Mouse (Mus musculus): ENCODE measurements around the gene Oog1. TPM values are rescaled to one million over a fixed set of nuclear protein-coding genes. Genes with fewer than 3 reads are reported as not detected.
"Not testable (repeated sequence)": the region's sequence is repeated elsewhere in the genome, so short reads cannot be mapped to it uniquely, and the experiment has no call there.

Oog1 gene
- polyA plus RNA-seq (2014; fragmentation: Nextera tagmentation; extraction: Ambion mirVana): not detected in 2 replicates

DNA sequence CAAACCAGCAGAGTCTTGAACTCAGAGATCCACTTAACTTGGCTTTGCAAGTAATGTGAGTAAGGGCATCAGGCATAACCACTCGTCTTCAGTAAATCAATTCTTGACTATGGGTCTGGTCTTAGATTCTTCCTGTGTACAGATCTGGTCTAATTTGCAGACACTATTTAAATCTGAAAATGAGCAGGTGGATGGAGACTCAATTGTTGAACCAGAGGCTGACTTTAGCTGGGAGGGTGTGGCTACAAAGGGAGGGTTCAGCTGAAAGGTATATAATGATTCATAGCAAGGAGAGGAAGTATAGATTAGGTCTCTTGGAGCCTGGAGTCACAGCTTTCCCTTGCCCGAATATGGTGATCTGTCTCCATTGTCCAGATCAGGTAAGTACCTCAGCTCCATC, at the start of gene Oog1:
Gene Oog1 (plus strand): TSS at position 301 of the 400 bp plus-strand sequence.
- not testable (repeated sequence) for H3K4me1 ChIP-seq (ENCODE audit: control insufficient read depth in 2 of 2, insufficient read depth in 2 of 2, low read length in 2 of 2); ATAC-seq (ENCODE audit: insufficient number of reproducible peaks, insufficient read depth, low FRiP score, low read depth); H3K4me2 ChIP-seq (ENCODE audit: low read length); H3K4me3 ChIP-seq (ENCODE audit: control insufficient read depth in 1 of 2, insufficient read depth in 1 of 2, low read depth in 1 of 2, low read length in 2 of 2); H3K27me3 ChIP-seq (ENCODE audit: control insufficient read depth, insufficient read depth, low read length); H3K9ac ChIP-seq (ENCODE audit: low read length); H3K27ac ChIP-seq (replicated peaks in 1 of 2; ENCODE audit: control insufficient read depth in 1 of 2, insufficient read depth in 1 of 2, low read depth in 2 of 2, low read length in 2 of 2); H3K36me3 ChIP-seq (ENCODE audit: control insufficient read depth, insufficient read depth, low read length); H3K9me3 ChIP-seq (ENCODE audit: control insufficient read depth, low read length)
- 76% methylated on average over 1 of the region's 2 CpGs for WGBS

DNA sequence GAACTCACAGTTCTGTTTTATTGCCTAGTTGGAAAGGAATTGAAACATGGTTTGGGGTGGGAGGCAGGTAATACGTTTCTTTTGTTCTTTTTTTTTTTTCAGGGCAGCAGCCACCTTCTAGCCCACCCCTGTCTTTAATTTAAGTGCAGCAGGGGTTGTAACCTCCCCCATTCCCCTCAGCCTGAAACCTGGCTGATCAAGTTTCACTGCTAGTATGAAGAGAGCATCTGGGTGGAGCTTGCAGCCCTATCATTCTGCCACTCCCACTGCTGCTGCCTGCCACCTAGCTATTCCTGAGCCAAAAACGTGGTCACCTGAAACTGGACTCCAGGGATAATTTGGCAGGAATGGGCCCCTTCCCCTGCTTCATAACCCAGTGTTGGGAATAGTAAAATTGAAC, 1.1 kb upstream of the Oog1 start:
- H3K9ac ChIP-seq (ENCODE audit: low read length); ATAC-seq (ENCODE audit: insufficient number of reproducible peaks, insufficient read depth, low FRiP score, low read depth); H3K36me3 ChIP-seq (ENCODE audit: control insufficient read depth, insufficient read depth, low read length); H3K27ac ChIP-seq (replicated peaks in 1 of 2; ENCODE audit: control insufficient read depth in 1 of 2, insufficient read depth in 1 of 2, low read depth in 2 of 2, low read length in 2 of 2); H3K4me3 ChIP-seq (ENCODE audit: control insufficient read depth in 1 of 2, insufficient read depth in 1 of 2, low read depth in 1 of 2, low read length in 2 of 2); H3K27me3 ChIP-seq (ENCODE audit: control insufficient read depth, insufficient read depth, low read length); H3K4me2 ChIP-seq (ENCODE audit: low read length); H3K9me3 ChIP-seq (ENCODE audit: control insufficient read depth, low read length); H3K4me1 ChIP-seq (ENCODE audit: control insufficient read depth in 2 of 2, insufficient read depth in 2 of 2, low read length in 2 of 2): not testable (repeated sequence)
- 8% methylated on average over 2 of the region's 2 CpGs for WGBS

DNA sequence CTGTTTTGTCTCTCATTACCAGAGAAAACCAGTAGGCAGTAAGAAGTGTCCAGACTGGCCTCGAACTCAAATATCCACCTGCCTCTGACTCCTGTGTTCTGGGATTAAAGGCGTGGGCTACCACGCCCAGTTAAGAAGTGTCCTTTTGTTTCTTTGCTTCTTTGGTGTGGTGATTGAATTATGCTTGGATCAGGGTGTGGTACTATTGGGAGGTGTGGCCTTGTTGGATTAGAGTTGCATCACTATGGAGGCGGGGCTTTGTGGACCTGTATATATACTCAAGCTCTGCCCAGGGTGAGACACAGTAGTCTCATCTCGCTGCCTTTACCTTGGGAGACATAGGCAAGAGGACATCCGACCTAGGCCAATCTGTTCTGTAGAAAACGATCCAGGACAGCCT, 16.1 kb downstream of the Oog1 start, which contains the start of gene Gm4027:
Gene Gm4027 (plus strand): TSS at position 301 of the 400 bp plus-strand sequence.
- not testable (repeated sequence) for H3K27me3 ChIP-seq (ENCODE audit: control insufficient read depth, insufficient read depth, low read length); H3K4me3 ChIP-seq (ENCODE audit: control insufficient read depth in 1 of 2, insufficient read depth in 1 of 2, low read depth in 1 of 2, low read length in 2 of 2); H3K9me3 ChIP-seq (ENCODE audit: control insufficient read depth, low read length); H3K27ac ChIP-seq (replicated peaks in 1 of 2; ENCODE audit: control insufficient read depth in 1 of 2, insufficient read depth in 1 of 2, low read depth in 2 of 2, low read length in 2 of 2); H3K9ac ChIP-seq (ENCODE audit: low read length); ATAC-seq (ENCODE audit: insufficient number of reproducible peaks, insufficient read depth, low FRiP score, low read depth); H3K4me1 ChIP-seq (ENCODE audit: control insufficient read depth in 2 of 2, insufficient read depth in 2 of 2, low read length in 2 of 2); H3K36me3 ChIP-seq (ENCODE audit: control insufficient read depth, insufficient read depth, low read length); H3K4me2 ChIP-seq (ENCODE audit: low read length)
- WGBS: 77% methylated on average over 4 of the region's 7 CpGs

DNA sequence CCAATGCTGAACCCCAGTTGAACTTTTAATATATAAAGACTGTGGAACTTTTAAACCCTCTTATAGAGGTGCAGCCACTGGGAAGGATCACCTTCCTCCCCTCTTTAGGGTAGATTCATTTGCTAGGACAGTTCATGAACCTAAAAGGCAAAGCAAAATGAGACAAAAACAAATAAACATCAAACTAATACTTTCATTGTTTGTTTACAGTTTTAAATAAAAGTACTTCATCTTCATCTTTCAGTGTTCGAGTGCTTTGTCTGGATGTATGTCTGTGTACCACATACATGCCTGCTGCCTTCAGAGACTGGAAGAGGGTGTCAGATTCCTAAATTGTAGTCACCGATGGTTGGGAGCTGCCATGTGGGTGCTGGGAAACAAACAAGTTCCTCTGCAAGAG, 42.0 kb downstream of the Oog1 start, which contains the start of gene Gm16381:
Gene Gm16381 (minus strand): TSS at position 101 of the 400 bp plus-strand sequence.
- ATAC-seq (ENCODE audit: insufficient number of reproducible peaks, insufficient read depth, low FRiP score, low read depth); H3K4me1 ChIP-seq (ENCODE audit: control insufficient read depth in 2 of 2, insufficient read depth in 2 of 2, low read length in 2 of 2): not testable (repeated sequence)
- 49% methylated on average over 1 of the region's 2 CpGs for WGBS

DNA sequence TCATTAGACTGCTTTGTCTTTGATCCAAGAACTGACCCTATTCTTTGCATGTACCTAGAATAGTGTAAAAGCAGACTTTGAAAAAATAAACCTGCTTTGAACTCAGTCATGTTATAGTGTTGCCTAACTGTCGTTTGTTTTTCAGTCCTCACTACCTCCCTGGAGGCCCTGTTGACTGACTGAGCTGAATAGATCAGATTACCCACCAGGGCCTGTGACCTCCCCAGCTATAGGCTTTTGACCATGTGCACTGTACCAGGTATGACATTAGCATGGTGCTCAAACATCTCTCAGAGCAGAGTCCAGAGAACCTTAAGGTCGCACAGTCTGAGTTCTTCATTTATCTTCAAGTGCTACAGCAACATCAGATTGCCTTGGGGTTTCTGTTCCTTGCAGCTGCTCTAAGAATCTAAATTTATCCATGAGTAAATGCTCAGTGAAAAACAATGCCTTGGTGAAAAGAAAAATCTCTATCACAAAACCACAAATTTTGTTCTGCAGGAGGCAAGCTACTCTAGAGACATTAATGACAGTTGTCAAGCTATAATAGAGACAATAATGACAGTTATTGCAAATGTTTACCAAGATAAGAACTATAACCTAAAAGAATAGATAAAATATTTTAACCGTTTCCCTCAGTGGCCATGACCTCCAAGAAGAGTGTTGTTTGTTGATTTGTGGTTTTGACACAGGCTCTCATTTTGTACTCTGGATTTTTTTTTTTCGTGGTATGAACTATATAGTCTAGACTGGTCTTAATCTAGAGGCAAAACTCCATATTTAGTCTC, 50.6 kb downstream of the Oog1 start:
- H3K4me2 ChIP-seq (ENCODE audit: low read length); H3K4me3 ChIP-seq (ENCODE audit: control insufficient read depth in 1 of 2, insufficient read depth in 1 of 2, low read depth in 1 of 2, low read length in 2 of 2); H3K27ac ChIP-seq (replicated peaks in 1 of 2; ENCODE audit: control insufficient read depth in 1 of 2, insufficient read depth in 1 of 2, low read depth in 2 of 2, low read length in 2 of 2); H3K36me3 ChIP-seq (ENCODE audit: control insufficient read depth, insufficient read depth, low read length); H3K9ac ChIP-seq (ENCODE audit: low read length); ATAC-seq (ENCODE audit: insufficient number of reproducible peaks, insufficient read depth, low FRiP score, low read depth); H3K27me3 ChIP-seq (ENCODE audit: control insufficient read depth, insufficient read depth, low read length); H3K4me1 ChIP-seq (ENCODE audit: control insufficient read depth in 2 of 2, insufficient read depth in 2 of 2, low read length in 2 of 2); H3K9me3 ChIP-seq (ENCODE audit: control insufficient read depth, low read length): not testable (repeated sequence)
- WGBS: 74% methylated on average over 2 of the region's 4 CpGs

More for the DNA sequence above, 42.0 kb downstream of the Oog1 start, which contains the start of gene Gm16381:
- not testable (repeated sequence) for H3K4me2 ChIP-seq (ENCODE audit: low read length); H3K4me3 ChIP-seq (ENCODE audit: control insufficient read depth in 1 of 2, insufficient read depth in 1 of 2, low read depth in 1 of 2, low read length in 2 of 2); H3K36me3 ChIP-seq (ENCODE audit: control insufficient read depth, insufficient read depth, low read length); H3K27me3 ChIP-seq (ENCODE audit: control insufficient read depth, insufficient read depth, low read length); H3K9me3 ChIP-seq (ENCODE audit: control insufficient read depth, low read length); H3K9ac ChIP-seq (ENCODE audit: low read length); H3K27ac ChIP-seq (replicated peaks in 1 of 2; ENCODE audit: control insufficient read depth in 1 of 2, insufficient read depth in 1 of 2, low read depth in 2 of 2, low read length in 2 of 2)

Other genes with a start within 250 kb of the Oog1 start
- gene Sptlc2, start 214.3 kb upstream of the Oog1 start, polyA plus RNA-seq (2014; fragmentation: Nextera tagmentation; extraction: Ambion mirVana): 69.1 and 79.3 TPM in 2 replicates
- gene Slirp, start 158.8 kb upstream of the Oog1 start, polyA plus RNA-seq (2014; fragmentation: Nextera tagmentation; extraction: Ambion mirVana): 248 and 265 TPM in 2 replicates
- 29.5 and 36.1 TPM in 2 replicates for gene Alkbh1, start 158.7 kb upstream of the Oog1 start, polyA plus RNA-seq (2014; fragmentation: Nextera tagmentation; extraction: Ambion mirVana)
- 78.0 and 84.0 TPM in 2 replicates for gene Snw1, start 130.4 kb upstream of the Oog1 start, polyA plus RNA-seq (2014; fragmentation: Nextera tagmentation; extraction: Ambion mirVana)
- not detected in 2 replicates for gene Gm5788, start 108.0 kb upstream of the Oog1 start, polyA plus RNA-seq (2014; fragmentation: Nextera tagmentation; extraction: Ambion mirVana)
- not detected in 2 replicates for gene Gm8300, start 88.4 kb upstream of the Oog1 start, polyA plus RNA-seq (2014; fragmentation: Nextera tagmentation; extraction: Ambion mirVana)
- gene Gm4027, start 16.2 kb downstream of the Oog1 start, polyA plus RNA-seq (2014; fragmentation: Nextera tagmentation; extraction: Ambion mirVana): not detected in 2 replicates
- not detected in 2 replicates for gene Gm16381, start 41.9 kb downstream of the Oog1 start, polyA plus RNA-seq (2014; fragmentation: Nextera tagmentation; extraction: Ambion mirVana)
- not detected in 2 replicates for gene Gm21319, start 173.1 kb downstream of the Oog1 start, polyA plus RNA-seq (2014; fragmentation: Nextera tagmentation; extraction: Ambion mirVana)
- not detected in 2 replicates for gene Gm21936, start 192.8 kb downstream of the Oog1 start, polyA plus RNA-seq (2014; fragmentation: Nextera tagmentation; extraction: Ambion mirVana)
- not detected in 2 replicates for gene BB287469, start 213.9 kb downstream of the Oog1 start, polyA plus RNA-seq (2014; fragmentation: Nextera tagmentation; extraction: Ambion mirVana)
- gene Gm2001, start 239.7 kb downstream of the Oog1 start, polyA plus RNA-seq (2014; fragmentation: Nextera tagmentation; extraction: Ambion mirVana): not detected in 2 replicates